Mouse (Mus musculus) myocyte (in vitro differentiated cells): ENCODE results near the gene 1700047I17Rik2. TPM values are rescaled to one million over a fixed set of nuclear protein-coding genes. Genes with fewer than 3 reads are reported as not detected.
"Not testable (repeated sequence)": the region's sequence is repeated elsewhere in the genome, so short reads cannot be mapped to it uniquely, and the experiment has no call there.

ENCODE experiments used
- H3K27me3 ChIP-seq: one replicate; pipeline ENCODE4 v1.6.1; 2011; ENCODE audit not compliant: control insufficient read depth, insufficient read depth, insufficient read length
- H3K36me3 ChIP-seq: one replicate; pipeline ENCODE4 v1.6.1; 2011; ENCODE audit not compliant: control insufficient read depth, insufficient read depth
- H3K4me2 ChIP-seq: one replicate; pipeline ENCODE4 v1.6.1; 2011; ENCODE audit warnings: low read depth, control low read depth
- H3K4me3 ChIP-seq: one replicate; pipeline ENCODE4 v1.5.1; 2011; ENCODE audit warnings: mild to moderate bottlenecking, control low read depth, moderate library complexity
- H3K79me2 ChIP-seq: one replicate; pipeline ENCODE4 v1.6.1; 2011; ENCODE audit not compliant: control insufficient read depth, insufficient read depth
- H3ac ChIP-seq: one replicate; pipeline ENCODE4 v1.6.1; 2011; ENCODE audit not compliant: control insufficient read depth, insufficient read length
- polyA plus RNA-seq: library from polyadenylated mRNA; unstranded; fragments of >200 nt; fragmentation: generic; extraction: Trizol; gene quantifications from one replicate; pipeline ENCODE4 v1.2.1, GENCODE M21; 2012; ENCODE audit warnings: missing spikeins

1700047I17Rik2 gene
- polyA plus RNA-seq, result not detected

- not testable (repeated sequence) for H3K27me3 ChIP-seq, H3K36me3 ChIP-seq, H3ac ChIP-seq, H3K79me2 ChIP-seq, H3K4me3 ChIP-seq, H3K4me2 ChIP-seq
Measured at GRCm38 (mm10) chr12:55199306-55199705, at the start of gene 1700047I17Rik2. Gene 1700047I17Rik2, plus strand, starts transcription at chr12:55199592.

DNA sequence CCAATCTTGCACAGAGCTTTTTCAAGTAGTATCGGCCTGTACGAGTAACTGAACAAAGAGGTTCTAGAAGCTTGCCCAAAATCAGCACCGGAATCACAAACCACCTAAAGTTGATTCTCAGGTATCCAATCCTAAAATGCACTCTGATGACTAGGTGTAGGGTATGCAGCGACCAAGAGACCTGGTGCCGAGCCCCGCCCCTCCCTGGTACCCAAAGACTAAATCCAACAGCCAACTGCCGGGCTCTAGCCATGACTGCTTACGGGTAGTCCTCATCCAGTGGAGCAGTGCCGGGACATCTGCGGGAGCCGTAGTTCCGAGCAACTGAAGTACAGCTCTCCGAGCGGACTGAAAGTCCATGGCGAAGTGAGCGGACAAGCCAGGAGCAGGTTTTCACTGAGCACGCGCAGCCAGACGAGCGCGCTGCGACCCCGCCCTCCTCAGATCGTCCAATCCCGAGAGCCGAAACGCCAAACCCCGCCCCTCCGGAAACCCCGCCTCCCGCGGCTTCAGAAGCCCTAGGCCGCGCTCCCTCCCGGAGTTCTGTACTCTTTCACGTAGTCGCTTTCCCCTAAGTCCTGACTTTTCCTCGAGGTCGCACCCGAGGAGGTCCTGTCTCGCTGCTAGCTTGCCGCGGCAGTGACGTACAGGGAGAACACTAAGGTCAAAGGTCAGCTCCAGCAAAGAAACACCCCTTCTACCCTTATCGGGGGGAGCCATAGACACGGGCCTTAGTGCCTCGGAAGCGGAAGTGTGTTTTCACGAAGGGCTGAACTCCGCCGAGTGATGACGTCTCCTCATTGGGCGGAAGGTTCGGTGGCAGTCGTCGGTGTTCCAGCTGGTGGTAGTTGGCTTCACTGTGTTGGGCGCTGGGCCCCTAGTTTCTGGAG lies 44.6 kb upstream of the 1700047I17Rik2 start, which contains the start of gene Srp54b:
Gene Srp54b, plus strand, starts transcription at position 546 of the 890 bp plus-strand sequence.
- H3K4me2 ChIP-seq, H3ac ChIP-seq, H3K27me3 ChIP-seq, H3K36me3 ChIP-seq, H3K79me2 ChIP-seq, H3K4me3 ChIP-seq: not testable (repeated sequence)

DNA sequence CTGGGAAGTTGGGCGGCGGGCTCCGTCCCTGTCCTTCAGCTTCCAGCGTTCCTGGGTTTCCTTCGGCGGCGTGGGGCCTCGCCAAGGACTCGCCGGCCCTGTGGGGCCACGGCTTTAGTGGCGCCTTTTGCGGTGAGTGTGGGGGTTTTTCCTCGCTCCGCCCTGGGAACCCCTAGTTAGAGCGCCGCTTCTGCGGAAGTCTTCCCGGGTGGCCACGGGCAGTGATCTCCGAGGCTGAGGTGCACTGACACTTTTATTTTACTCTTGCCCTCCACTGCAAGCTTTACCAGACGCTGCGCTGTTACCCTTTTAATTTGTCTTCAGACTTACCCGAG lies 44.0 kb upstream of the 1700047I17Rik2 start:
- H3K4me2 ChIP-seq, H3K36me3 ChIP-seq, H3K4me3 ChIP-seq, H3K27me3 ChIP-seq, H3K79me2 ChIP-seq, H3ac ChIP-seq: not testable (repeated sequence)

DNA sequence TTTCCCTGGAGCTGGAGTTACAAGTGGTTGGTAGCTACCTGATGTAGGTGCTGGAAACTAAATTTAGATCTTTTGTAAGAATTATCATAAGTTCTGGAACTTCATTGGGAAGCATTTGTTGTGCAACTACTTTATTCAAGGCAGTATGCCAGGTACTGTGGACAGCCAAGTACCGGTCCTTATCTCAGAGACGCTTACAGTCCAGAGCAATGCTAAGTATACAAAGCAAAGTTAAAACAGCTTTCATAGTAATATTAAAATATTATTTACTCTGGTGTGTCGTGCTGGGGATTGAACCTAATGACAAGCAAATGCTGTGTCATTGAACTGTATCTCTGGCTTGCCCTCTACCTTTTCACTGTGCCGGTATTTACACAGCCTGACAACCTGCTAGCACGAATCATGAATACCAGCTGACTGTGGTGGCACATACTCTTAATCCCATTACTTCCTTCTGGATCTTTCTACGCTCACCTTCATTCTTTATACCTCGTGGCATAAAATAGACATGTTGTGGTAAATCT lies 32.3 kb upstream of the 1700047I17Rik2 start:
- not testable (repeated sequence) for H3K27me3 ChIP-seq, H3K36me3 ChIP-seq, H3K4me2 ChIP-seq, H3K79me2 ChIP-seq, H3ac ChIP-seq, H3K4me3 ChIP-seq

- H3K79me2 ChIP-seq, H3K27me3 ChIP-seq, H3K36me3 ChIP-seq, H3K4me2 ChIP-seq, H3ac ChIP-seq, H3K4me3 ChIP-seq: not testable (repeated sequence)
Measured at GRCm38 (mm10) chr12:55187686-55188085, 11.7 kb upstream of the 1700047I17Rik2 start.

DNA sequence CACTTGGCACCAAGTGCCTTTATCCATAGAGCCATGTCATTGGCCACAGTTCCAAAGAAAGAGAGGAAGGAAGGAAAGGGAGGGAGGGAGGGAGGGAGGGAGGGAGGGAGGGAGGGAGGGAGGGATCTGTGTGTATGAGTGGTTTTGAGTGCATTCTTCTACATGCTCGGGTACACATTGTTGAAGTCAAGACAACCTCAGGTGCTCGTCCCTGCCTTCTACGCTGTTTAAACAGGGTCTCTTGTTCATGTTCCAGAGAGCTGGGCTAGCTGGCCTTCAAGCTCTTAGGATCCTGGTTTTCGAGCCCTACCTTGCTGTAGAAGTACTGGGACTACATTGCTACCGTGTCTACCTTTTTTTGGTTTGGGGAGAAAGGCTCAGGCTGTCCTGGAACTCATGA lies 10.3 kb upstream of the 1700047I17Rik2 start:
- H3ac ChIP-seq, H3K27me3 ChIP-seq, H3K4me2 ChIP-seq, H3K4me3 ChIP-seq, H3K79me2 ChIP-seq, H3K36me3 ChIP-seq: not testable (repeated sequence)

- not testable (repeated sequence) for H3K4me3 ChIP-seq, H3ac ChIP-seq, H3K4me2 ChIP-seq, H3K27me3 ChIP-seq, H3K36me3 ChIP-seq, H3K79me2 ChIP-seq
Measured at GRCm38 (mm10) chr12:55199799-55200198, 407 bp downstream of the 1700047I17Rik2 start.

DNA sequence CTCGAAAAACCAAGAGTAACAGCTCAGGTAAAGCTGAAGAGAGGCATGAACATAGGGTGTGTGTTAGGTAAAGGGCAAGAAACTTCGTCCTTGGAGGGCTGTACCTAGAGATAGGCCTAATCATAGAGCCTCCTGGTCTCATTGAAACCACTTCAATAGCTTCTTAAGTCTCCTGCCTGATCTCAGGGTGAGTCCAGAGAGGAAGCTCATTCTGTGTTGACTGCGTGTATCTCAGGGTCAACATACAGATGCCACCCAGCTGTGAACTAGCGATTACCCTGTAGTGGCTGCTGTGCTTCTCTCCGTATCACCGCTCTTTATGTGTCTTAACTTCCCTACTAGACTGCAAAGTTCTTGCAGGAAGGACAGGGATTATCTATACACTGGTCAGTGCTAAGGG lies 13.6 kb downstream of the 1700047I17Rik2 start:
- not testable (repeated sequence) for H3ac ChIP-seq, H3K4me3 ChIP-seq, H3K27me3 ChIP-seq, H3K4me2 ChIP-seq, H3K36me3 ChIP-seq, H3K79me2 ChIP-seq

- H3ac ChIP-seq, H3K79me2 ChIP-seq, H3K4me2 ChIP-seq, H3K36me3 ChIP-seq, H3K27me3 ChIP-seq: not testable (repeated sequence)
- H3K4me3 ChIP-seq, result peak within 1 kb of the TSS; percentile 23
Measured at GRCm38 (mm10) chr12:55229626-55230519, 30.5 kb downstream of the 1700047I17Rik2 start, which contains the start of gene Srp54c. Gene Srp54c, plus strand, starts transcription at chr12:55230168.

DNA sequence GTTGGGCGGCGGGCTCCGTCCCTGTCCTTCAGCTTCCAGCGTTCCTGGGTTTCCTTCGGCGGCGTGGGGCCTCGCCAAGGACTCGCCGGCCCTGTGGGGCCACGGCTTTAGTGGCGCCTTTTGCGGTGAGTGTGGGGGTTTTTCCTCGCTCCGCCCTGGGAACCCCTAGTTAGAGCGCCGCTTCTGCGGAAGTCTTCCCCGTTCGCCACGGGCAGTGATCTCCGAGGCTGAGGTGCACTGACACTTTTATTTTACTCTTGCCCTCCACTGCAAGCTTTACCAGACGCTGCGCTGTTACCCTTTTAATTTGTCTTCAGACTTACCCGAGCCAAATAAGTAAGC lies 31.1 kb downstream of the 1700047I17Rik2 start:
- not testable (repeated sequence) for H3ac ChIP-seq, H3K4me2 ChIP-seq, H3K27me3 ChIP-seq, H3K36me3 ChIP-seq, H3K79me2 ChIP-seq
- H3K4me3 ChIP-seq, result peak overlapping the region; percentile 23

- H3K79me2 ChIP-seq, H3K36me3 ChIP-seq, H3K4me3 ChIP-seq, H3K4me2 ChIP-seq, H3K27me3 ChIP-seq, H3ac ChIP-seq: not testable (repeated sequence)
Measured at GRCm38 (mm10) chr12:55242243-55242642, 42.9 kb downstream of the 1700047I17Rik2 start.

DNA sequence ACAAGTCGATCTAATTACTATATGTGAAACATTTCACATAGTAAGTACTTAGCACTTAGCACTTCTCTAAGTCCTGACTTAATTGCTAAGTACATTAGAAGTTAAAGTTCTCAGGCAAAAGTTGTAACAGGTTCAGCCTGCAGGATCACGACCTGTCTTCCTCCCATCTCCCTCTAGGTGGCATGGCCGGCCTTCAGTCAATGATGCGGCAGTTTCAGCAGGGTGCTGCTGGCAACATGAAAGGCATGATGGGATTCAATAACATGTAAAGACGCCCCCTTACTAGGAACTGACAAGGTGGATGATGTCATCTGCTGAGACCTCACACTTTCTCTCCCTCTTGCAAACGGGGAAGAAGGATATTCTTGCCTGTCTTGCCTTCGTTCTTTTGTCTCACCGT lies 62.6 kb downstream of the 1700047I17Rik2 start:
- not testable (repeated sequence) for H3K4me2 ChIP-seq, H3ac ChIP-seq, H3K27me3 ChIP-seq, H3K79me2 ChIP-seq, H3K36me3 ChIP-seq, H3K4me3 ChIP-seq
